Mouse (Mus musculus): ENCODE results near the gene Akap9.
"Not testable (repeated sequence)": the region's sequence is repeated elsewhere in the genome, so short reads cannot be mapped to it uniquely, and the experiment has no call there.

The Akap9 gene

DNA sequence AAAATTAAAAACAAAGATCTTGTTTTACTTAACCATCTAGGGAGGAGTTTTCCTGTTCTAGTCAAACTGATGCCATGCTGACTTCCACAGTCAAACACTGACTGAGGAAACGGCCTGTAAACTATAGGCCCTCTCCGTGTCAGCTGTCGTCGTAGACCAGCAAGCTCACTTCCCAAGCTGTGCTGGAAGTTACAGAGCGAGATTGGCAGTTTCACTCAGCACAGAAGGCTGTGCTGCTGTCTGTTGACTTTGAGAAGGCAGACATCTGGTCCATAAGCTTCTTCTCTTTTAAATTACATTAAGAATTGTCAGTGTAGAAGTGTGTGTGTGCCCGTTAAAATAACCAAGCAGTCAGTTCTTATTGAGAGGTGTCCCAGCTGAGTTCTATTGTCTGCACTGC lies 81.7 kb downstream of the Akap9 start:
- Histone ChIP-seq H3K27me3 (ENCODE audit: insufficient read depth, low read length) (no peaks in the 10 kb centered on the region), H3K9me3 (ENCODE audit: low read length) (no peaks in the 10 kb centered on the region), H3K36me3 (ENCODE audit: insufficient read depth, low read length) (peaks cover 37% of the 10 kb centered on the region), H3K4me3 (replicated peaks; ENCODE audit: low read length) (no peak overlapping the region), H3K4me1 (replicated peaks; ENCODE audit: low read depth, low read length) (peaks cover 16% of the 10 kb centered on the region)
- TF ChIP-seq CTCF (conservative IDR thresholded peaks at IDR 0.05; ENCODE audit: low read length) (no peak), POU5F1 (IDR thresholded peaks at IDR 0.05; ENCODE audit: borderline replicate concordance, low read length) (no peak)

DNA sequence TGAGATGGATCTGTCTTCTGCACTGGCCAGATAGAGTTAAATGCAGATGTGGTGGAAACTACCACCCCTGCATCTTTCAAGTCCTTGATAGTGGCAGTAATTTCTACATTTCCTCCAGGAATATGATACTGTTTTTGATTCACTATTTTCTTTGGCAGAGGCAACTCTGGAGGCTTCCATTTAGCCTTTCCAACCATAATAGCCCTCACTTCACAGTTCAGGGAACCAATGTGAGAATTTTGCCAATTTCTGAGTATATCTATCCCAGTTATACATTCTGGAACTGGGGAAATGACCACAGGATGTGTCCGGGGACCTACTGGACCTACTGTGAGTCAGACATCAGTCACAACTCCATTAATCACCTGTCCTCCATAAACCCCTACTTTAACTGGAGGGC lies 89.8 kb downstream of the Akap9 start:
- H3K36me3 ChIP-seq (ENCODE audit: insufficient read depth, low read length): peaks cover 19% of the 10 kb centered on the region
- not testable (repeated sequence) for H3K27me3 ChIP-seq (ENCODE audit: insufficient read depth, low read length); H3K4me3 ChIP-seq (replicated peaks; ENCODE audit: low read length); H3K4me1 ChIP-seq (replicated peaks; ENCODE audit: low read depth, low read length); H3K9me3 ChIP-seq (ENCODE audit: low read length)

GRCm38 (mm10) chr5:4019377-4019776 lies 91.5 kb downstream of the Akap9 start:
- TF ChIP-seq POU5F1 (IDR thresholded peaks at IDR 0.05; ENCODE audit: borderline replicate concordance, low read length) (no peak), NANOG (IDR thresholded peaks at IDR 0.05; ENCODE audit: borderline replicate concordance, low read length) (no peak), CTCF (conservative IDR thresholded peaks at IDR 0.05; ENCODE audit: low read length) (no peak)
- 0 out of 2 replicates have a peak, but pooled peaks cover 4% of the 10 kb centered on the region for H3K36me3 ChIP-seq (ENCODE audit: insufficient read depth, low read length)
- no peaks in the 10 kb centered on the region for H3K9me3 ChIP-seq (ENCODE audit: low read length)
- H3K27me3 ChIP-seq (ENCODE audit: insufficient read depth, low read length): no peaks in the 10 kb centered on the region
- H3K4me3 ChIP-seq (replicated peaks; ENCODE audit: low read length): no peak overlapping the region
- 0 out of 2 replicates have a peak, but pooled peaks cover 5% of the 10 kb centered on the region for H3K4me1 ChIP-seq (replicated peaks; ENCODE audit: low read depth, low read length)

DNA sequence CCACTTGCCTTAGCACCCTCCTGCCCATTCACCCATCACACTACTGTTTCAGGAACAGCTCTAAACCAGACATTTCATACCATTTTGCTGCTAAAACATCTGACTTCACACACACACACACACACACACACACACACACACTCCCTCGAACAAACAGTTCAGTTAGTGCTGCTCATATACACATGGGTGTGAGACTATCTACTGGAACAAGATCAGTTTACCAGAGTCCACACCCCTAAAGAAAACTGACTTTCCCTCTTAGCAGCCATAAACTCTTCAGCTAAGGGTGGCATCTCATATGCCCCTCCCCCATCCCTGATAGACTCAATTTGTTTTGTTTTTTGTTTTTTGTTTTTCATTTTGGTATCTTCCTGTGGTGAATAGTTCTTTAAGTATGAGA lies 92.2 kb downstream of the Akap9 start:
- Histone ChIP-seq H3K9me3 (ENCODE audit: low read length) (no peaks in the 10 kb centered on the region), H3K4me1 (replicated peaks; ENCODE audit: low read depth, low read length) (0 out of 2 replicates have a peak, but pooled peaks cover 5% of the 10 kb centered on the region), H3K27me3 (ENCODE audit: insufficient read depth, low read length) (no peaks in the 10 kb centered on the region), H3K36me3 (ENCODE audit: insufficient read depth, low read length) (0 out of 2 replicates have a peak, but pooled peaks cover 4% of the 10 kb centered on the region), H3K4me3 (replicated peaks; ENCODE audit: low read length) (no peak overlapping the region)
- no peak for TF ChIP-seq CTCF (conservative IDR thresholded peaks at IDR 0.05; ENCODE audit: low read length)
- no peak for TF ChIP-seq POU5F1 (IDR thresholded peaks at IDR 0.05; ENCODE audit: borderline replicate concordance, low read length)
- no peak for TF ChIP-seq NANOG (IDR thresholded peaks at IDR 0.05; ENCODE audit: borderline replicate concordance, low read length)

DNA sequence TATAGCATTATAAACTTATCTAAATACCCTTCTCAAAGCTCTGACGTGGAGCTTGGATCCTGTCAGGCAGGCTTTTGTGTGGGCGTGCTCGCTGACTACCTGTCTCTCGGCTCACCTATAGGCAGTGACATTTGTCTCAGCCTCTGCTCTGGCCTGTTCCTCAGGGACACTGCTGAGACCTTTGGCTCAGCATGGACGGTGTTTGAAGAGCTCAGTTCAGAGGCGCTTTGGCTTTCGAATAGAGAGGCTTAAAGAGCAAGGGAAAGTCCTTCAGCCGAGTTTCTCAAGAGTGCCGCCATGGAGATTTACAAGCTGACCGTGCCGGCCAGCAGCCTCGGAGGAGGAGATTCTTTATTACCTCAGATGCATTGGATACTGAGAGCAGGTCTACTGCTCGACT lies 95.3 kb downstream of the Akap9 start:
- H3K36me3 ChIP-seq (ENCODE audit: insufficient read depth, low read length): no peaks in the 10 kb centered on the region
- no peak overlapping the region for H3K4me3 ChIP-seq (replicated peaks; ENCODE audit: low read length)
- no peaks in the 10 kb centered on the region for H3K9me3 ChIP-seq (ENCODE audit: low read length)
- H3K27me3 ChIP-seq (ENCODE audit: insufficient read depth, low read length): no peaks in the 10 kb centered on the region
- TF ChIP-seq POU5F1 (IDR thresholded peaks at IDR 0.05; ENCODE audit: borderline replicate concordance, low read length) (no peak), CTCF (conservative IDR thresholded peaks at IDR 0.05; ENCODE audit: low read length) (no peak), NANOG (IDR thresholded peaks at IDR 0.05; ENCODE audit: borderline replicate concordance, low read length) (no peak)
- H3K4me1 ChIP-seq (replicated peaks; ENCODE audit: low read depth, low read length): 0 out of 2 replicates have a peak, but pooled peaks cover 5% of the 10 kb centered on the region

DNA sequence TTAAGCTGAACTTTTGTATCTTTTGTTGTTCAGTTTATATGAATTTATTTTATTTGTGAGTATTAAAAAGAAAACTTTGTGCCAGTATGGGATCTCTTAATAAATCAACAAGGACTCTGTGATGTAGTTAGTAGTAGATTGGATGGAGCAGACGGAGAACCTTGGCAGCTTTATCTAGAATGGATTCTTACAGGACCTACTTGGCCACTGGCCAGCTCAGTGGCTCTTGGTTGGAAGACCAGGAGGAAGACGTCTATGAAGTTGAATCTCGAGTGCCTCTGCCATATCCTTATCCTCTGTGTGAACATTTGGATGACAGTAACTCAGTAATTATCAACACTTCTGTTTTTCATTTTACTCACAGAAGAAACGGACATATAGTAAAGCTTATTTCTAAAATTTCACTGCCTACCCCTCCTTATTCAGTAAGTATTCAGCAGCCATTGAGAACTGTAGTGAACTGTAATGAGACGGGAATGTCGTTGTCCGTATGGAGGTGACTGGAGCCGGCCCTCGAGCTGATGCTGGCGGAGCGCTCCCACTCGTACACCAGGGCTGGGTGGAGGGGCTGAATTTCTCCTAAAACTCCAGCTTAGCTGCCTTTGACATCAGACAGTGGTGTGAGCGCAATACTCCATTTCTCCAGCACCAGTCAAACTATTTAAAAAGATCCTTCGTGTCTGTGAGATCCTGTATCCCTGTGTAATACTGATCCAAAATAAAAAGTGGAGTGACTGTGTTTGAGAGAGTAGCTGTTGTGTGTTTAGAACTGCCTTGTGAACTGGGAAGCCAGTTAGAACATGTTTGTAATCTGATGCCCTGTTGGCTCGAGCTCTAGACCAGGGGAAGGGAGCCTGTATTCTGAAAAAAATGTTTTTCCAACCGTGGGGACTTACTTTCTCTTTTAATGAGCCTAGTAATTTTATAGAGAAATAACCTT lies 96.2 kb downstream of the Akap9 start:
- Histone ChIP-seq H3K27me3 (ENCODE audit: insufficient read depth, low read length) (no peaks in the 10 kb centered on the region), H3K9me3 (ENCODE audit: low read length) (no peaks in the 10 kb centered on the region), H3K4me1 (replicated peaks; ENCODE audit: low read depth, low read length) (0 out of 2 replicates have a peak, but pooled peaks cover 5% of the 10 kb centered on the region), H3K4me3 (replicated peaks; ENCODE audit: low read length) (no peak overlapping the region), H3K36me3 (ENCODE audit: insufficient read depth, low read length) (no peaks in the 10 kb centered on the region)
- TF ChIP-seq CTCF (conservative IDR thresholded peaks at IDR 0.05; ENCODE audit: low read length): no peak
- TF ChIP-seq NANOG (IDR thresholded peaks at IDR 0.05; ENCODE audit: borderline replicate concordance, low read length): no peak
- TF ChIP-seq POU5F1 (IDR thresholded peaks at IDR 0.05; ENCODE audit: borderline replicate concordance, low read length): no peak

- H3K27me3 ChIP-seq (ENCODE audit: insufficient read depth, low read length): no peaks in the 10 kb centered on the region
- peaks cover 2% of the 10 kb centered on the region; the same call in 1 of the 2 replicates for H3K36me3 ChIP-seq (ENCODE audit: insufficient read depth, low read length)
- H3K4me1 ChIP-seq (replicated peaks; ENCODE audit: low read depth, low read length): 0 out of 2 replicates have a peak, but pooled peaks cover 5% of the 10 kb centered on the region
- no peaks in the 10 kb centered on the region for H3K9me3 ChIP-seq (ENCODE audit: low read length)
- H3K4me3 ChIP-seq (replicated peaks; ENCODE audit: low read length): no peak overlapping the region
- TF ChIP-seq NANOG (IDR thresholded peaks at IDR 0.05; ENCODE audit: borderline replicate concordance, low read length) (no peak), POU5F1 (IDR thresholded peaks at IDR 0.05; ENCODE audit: borderline replicate concordance, low read length) (no peak), CTCF (conservative IDR thresholded peaks at IDR 0.05; ENCODE audit: low read length) (no peak)
Observed at GRCm38 (mm10) chr5:4024727-4025126, 96.9 kb downstream of the Akap9 start.

- H3K27me3 ChIP-seq (ENCODE audit: insufficient read depth, low read length); H3K4me3 ChIP-seq (replicated peaks; ENCODE audit: low read length); H3K4me1 ChIP-seq (replicated peaks; ENCODE audit: low read depth, low read length); H3K9me3 ChIP-seq (ENCODE audit: low read length): not testable (repeated sequence)
- peaks cover 14% of the 10 kb centered on the region for H3K36me3 ChIP-seq (ENCODE audit: insufficient read depth, low read length)
Observed at GRCm38 (mm10) chr5:4026336-4026735, 98.5 kb downstream of the Akap9 start.

Data from E14TG2a.4 (cell line).